Mouse (Mus musculus) midbrain, embryonic 15.5 days (tissue): ENCODE measurements around the gene Kmt5a. TPM values are rescaled to one million over a fixed set of nuclear protein-coding genes. Genes with fewer than 3 reads are reported as not detected.
A peak's percentile ranks its signal among the peaks of the same experiment; 100 is the strongest.

Source experiments
- ATAC-seq: fragments of 200-750 bp; cut with Nextera tagmentation; replicated peaks from 2 replicates; pipeline ENCODE4 v1.8.0; 2017; ENCODE audit warnings: moderate TSS enrichment
- H3K27ac ChIP-seq: fragments of 300-500 bp; sonication (generic); 2 replicates; pipeline ENCODE4 v1.5.1; 2015; ENCODE audit warnings: mild to moderate bottlenecking, inconsistent platforms
- H3K27me3 ChIP-seq: fragments of 300-500 bp; sonication (generic); replicated peaks from 2 replicates; pipeline ENCODE4 v1.6.1; 2015; ENCODE audit warnings: inconsistent platforms
- H3K36me3 ChIP-seq: fragments of 300-500 bp; sonication (generic); replicated peaks from 2 replicates; pipeline ENCODE4 v1.6.1; 2015; ENCODE audit warnings: inconsistent platforms
- H3K4me1 ChIP-seq: fragments of 300-500 bp; sonication (generic); 2 replicates; pipeline ENCODE4 v1.6.1; 2015; ENCODE audit warnings: inconsistent platforms
- H3K4me2 ChIP-seq: fragments of 300-500 bp; sonication (generic); 2 replicates; pipeline ENCODE4 v1.6.1; 2015; ENCODE audit warnings: inconsistent platforms, mild to moderate bottlenecking, moderate library complexity
- H3K4me3 ChIP-seq: fragments of 300-500 bp; sonication (generic); 2 replicates; pipeline ENCODE4 v1.5.1; 2015; ENCODE audit warnings: mild to moderate bottlenecking, inconsistent platforms
- H3K9ac ChIP-seq: fragments of 300-500 bp; sonication (generic); 2 replicates; pipeline ENCODE4 v1.6.1; 2015; ENCODE audit warnings: mild to moderate bottlenecking, inconsistent platforms
- H3K9me3 ChIP-seq: fragments of 300-500 bp; sonication (generic); 2 replicates; pipeline ENCODE4 v1.6.1; 2016; ENCODE audit warnings: inconsistent platforms
- WGBS: fragments of 180-500 bp; shearing (Covaris S2); methylation state at CpG from one replicate; pipeline ENCODE4 v1.1.7; 2015; ENCODE audit warnings: mixed read lengths; 5-methylcytosine and 5-hydroxymethylcytosine counted together
- polyA plus RNA-seq: library from polyadenylated mRNA; unstranded; fragments of >200 nt; fragmentation: Nextera tagmentation; extraction: Ambion mirVana; gene quantifications from 2 replicates; pipeline ENCODE4 v1.2.1, GENCODE M21; 2015

Gene Kmt5a
- 36.4 and 49.1 TPM in 2 replicates for polyA plus RNA-seq

- Histone ChIP-seq H3K4me1 (peaks cover 20% of the 10 kb centered on the region), H3K9me3 (no peaks in the 10 kb centered on the region), H3K27ac (peak within 1 kb of the TSS; percentile 73), H3K4me2 (peak within 1 kb of the TSS; percentile 100), H3K27me3 (no peaks in the 10 kb centered on the region), H3K36me3 (no peaks in the 10 kb centered on the region), H3K9ac (peak within 1 kb of the TSS; percentile 61), H3K4me3 (peak within 1 kb of the TSS; percentile 68)
- peak; percentile 98 for ATAC-seq
- under 1% methylated on average over 34 of the region's 34 CpGs for WGBS
Observed at GRCm38 (mm10) chr5:124439447-124440093, at the start of gene Kmt5a. Gene Kmt5a (plus strand): TSS chr5:124439930.

- no peak for ATAC-seq
- no peaks in the 10 kb centered on the region for H3K27me3 ChIP-seq
- H3K9me3 ChIP-seq = no peaks in the 10 kb centered on the region
- H3K4me1 ChIP-seq = no peaks in the 10 kb centered on the region
- no peak overlapping the region for H3K27ac ChIP-seq
- no peak overlapping the region for H3K4me3 ChIP-seq
- peaks cover 63% of the 10 kb centered on the region for H3K36me3 ChIP-seq
- WGBS = 99% methylated on average over 4 of the region's 4 CpGs
- H3K4me2 ChIP-seq = no peak overlapping the region
- H3K9ac ChIP-seq = no peak overlapping the region
Observed at GRCm38 (mm10) chr5:124392412-124392811, 47.3 kb upstream of the Kmt5a start.

- H3K27me3 ChIP-seq = no peaks in the 10 kb centered on the region
- H3K4me3 ChIP-seq = no peak overlapping the region
- H3K9me3 ChIP-seq = no peaks in the 10 kb centered on the region
- no peak overlapping the region for H3K9ac ChIP-seq
- no peaks in the 10 kb centered on the region for H3K4me1 ChIP-seq
- no peak overlapping the region for H3K4me2 ChIP-seq
- H3K36me3 ChIP-seq = peaks cover 63% of the 10 kb centered on the region
- ATAC-seq = no peak
- 92% methylated on average over 7 of the region's 7 CpGs for WGBS
- H3K27ac ChIP-seq = no peak overlapping the region
Observed at GRCm38 (mm10) chr5:124393726-124394125, 46.0 kb upstream of the Kmt5a start.

GRCm38 (mm10) chr5:124410808-124411207, 28.9 kb upstream of the Kmt5a start:
- no peaks in the 10 kb centered on the region for H3K4me1 ChIP-seq
- H3K9ac ChIP-seq = no peak overlapping the region
- no peak overlapping the region for H3K4me3 ChIP-seq
- H3K27me3 ChIP-seq = no peaks in the 10 kb centered on the region
- H3K36me3 ChIP-seq = peaks cover 37% of the 10 kb centered on the region
- no peak overlapping the region for H3K4me2 ChIP-seq
- H3K9me3 ChIP-seq = no peaks in the 10 kb centered on the region
- ATAC-seq = no peak
- 91% methylated on average over 3 of the region's 3 CpGs for WGBS
- no peak overlapping the region for H3K27ac ChIP-seq

- Histone ChIP-seq H3K4me1 (no peaks in the 10 kb centered on the region), H3K4me3 (no peak overlapping the region), H3K27ac (no peak overlapping the region), H3K36me3 (peaks cover 31% of the 10 kb centered on the region), H3K4me2 (no peak overlapping the region), H3K9ac (no peak overlapping the region), H3K27me3 (no peaks in the 10 kb centered on the region), H3K9me3 (no peaks in the 10 kb centered on the region)
- WGBS = 91% methylated on average over 5 of the region's 5 CpGs
- no peak for ATAC-seq
Observed at GRCm38 (mm10) chr5:124412163-124412562, 27.6 kb upstream of the Kmt5a start.

GRCm38 (mm10) chr5:124418903-124419302, 20.8 kb upstream of the Kmt5a start:
- Histone ChIP-seq H3K27me3 (no peaks in the 10 kb centered on the region), H3K27ac (no peak overlapping the region), H3K4me3 (no peak overlapping the region), H3K9me3 (no peaks in the 10 kb centered on the region), H3K4me2 (no peak overlapping the region), H3K36me3 (0 out of 2 replicates have a peak, but pooled peaks cover 3% of the 10 kb centered on the region), H3K4me1 (peaks cover 11% of the 10 kb centered on the region), H3K9ac (no peak overlapping the region)
- no peak for ATAC-seq
- WGBS = 95% methylated on average over 2 of the region's 2 CpGs

- Histone ChIP-seq H3K27me3 (no peaks in the 10 kb centered on the region), H3K9me3 (no peaks in the 10 kb centered on the region), H3K9ac (no peak overlapping the region), H3K27ac (no peak overlapping the region), H3K36me3 (0 out of 2 replicates have a peak, but pooled peaks cover 3% of the 10 kb centered on the region), H3K4me1 (peaks cover 24% of the 10 kb centered on the region), H3K4me2 (no peak overlapping the region), H3K4me3 (no peak overlapping the region)
- ATAC-seq = no peak
- WGBS = 97% methylated on average over 2 of the region's 2 CpGs
Observed at GRCm38 (mm10) chr5:124421786-124422185, 17.9 kb upstream of the Kmt5a start.

- peak overlapping the region; percentile 88 for H3K4me2 ChIP-seq
- peak overlapping the region; percentile 99 for H3K4me3 ChIP-seq
- H3K27me3 ChIP-seq = no peaks in the 10 kb centered on the region
- peaks cover 24% of the 10 kb centered on the region for H3K4me1 ChIP-seq
- no peaks in the 10 kb centered on the region for H3K9me3 ChIP-seq
- no peak for ATAC-seq
- whole genome bisulfite sequencing = 3% methylated on average over 14 of the region's 14 CpGs
- H3K27ac ChIP-seq = peak overlapping the region; percentile 98
- H3K36me3 ChIP-seq = 0 out of 2 replicates have a peak, but pooled peaks cover 3% of the 10 kb centered on the region
- H3K9ac ChIP-seq = peak overlapping the region; percentile 89
Observed at GRCm38 (mm10) chr5:124424200-124424722, 15.5 kb upstream of the Kmt5a start.

- Histone ChIP-seq H3K27ac (peak overlapping the region; percentile 98), H3K4me1 (peaks cover 24% of the 10 kb centered on the region), H3K9me3 (no peaks in the 10 kb centered on the region), H3K4me2 (peak overlapping the region; percentile 88), H3K36me3 (0 out of 2 replicates have a peak, but pooled peaks cover 3% of the 10 kb centered on the region), H3K4me3 (peak overlapping the region; percentile 99), H3K9ac (peak overlapping the region; percentile 89), H3K27me3 (no peaks in the 10 kb centered on the region)
- peak; percentile 84 for ATAC-seq
- WGBS = under 1% methylated on average over 62 of the region's 63 CpGs
Observed at GRCm38 (mm10) chr5:124424723-124425411, 14.9 kb upstream of the Kmt5a start.

GRCm38 (mm10) chr5:124425412-124426259, 14.1 kb upstream of the Kmt5a start, which contains the start of gene Sbno1:
Gene Sbno1 (minus strand): TSS chr5:124426001.
- peak within 1 kb of the TSS; percentile 98 for H3K27ac ChIP-seq
- H3K36me3 ChIP-seq = 0 out of 2 replicates have a peak, but pooled peaks cover 3% of the 10 kb centered on the region
- peaks cover 24% of the 10 kb centered on the region for H3K4me1 ChIP-seq
- under 1% methylated on average over 61 of the region's 81 CpGs for WGBS
- peak; percentile 93 for ATAC-seq
- peak within 1 kb of the TSS; percentile 99 for H3K4me3 ChIP-seq
- H3K9ac ChIP-seq = peak within 1 kb of the TSS; percentile 90
- no peaks in the 10 kb centered on the region for H3K9me3 ChIP-seq
- H3K27me3 ChIP-seq = no peaks in the 10 kb centered on the region
- peak within 1 kb of the TSS; percentile 88 for H3K4me2 ChIP-seq

- peaks cover 24% of the 10 kb centered on the region for H3K4me1 ChIP-seq
- WGBS = 92% methylated on average over 10 of the region's 10 CpGs
- no peak for ATAC-seq
Observed at GRCm38 (mm10) chr5:124426475-124427071, 13.2 kb upstream of the Kmt5a start.

More at GRCm38 (mm10) chr5:124426475-124427071, 13.2 kb upstream of the Kmt5a start:
- peak overlapping the region; percentile 49 for H3K4me2 ChIP-seq
- 0 out of 2 replicates have a peak overlapping the region, but pooled peaks have one; percentile 41 for H3K9ac ChIP-seq
- 0 out of 2 replicates have a peak, but pooled peaks cover 3% of the 10 kb centered on the region for H3K36me3 ChIP-seq
- peak overlapping the region; percentile 99 for H3K4me3 ChIP-seq
- H3K27me3 ChIP-seq = no peaks in the 10 kb centered on the region
- peak overlapping the region; percentile 98 for H3K27ac ChIP-seq
- H3K9me3 ChIP-seq = no peaks in the 10 kb centered on the region
